Mouse (Mus musculus): Measurements from ENCODE around the gene 9330159F19Rik. TPM values are rescaled to one million over a fixed set of nuclear protein-coding genes. Genes with fewer than 3 reads are reported as not detected.

9330159F19Rik gene
- polyA plus RNA-seq, 1 experiment from 2014 or later, result 2.5 TPM

- H3K4me3 ChIP-seq, result no peak overlapping the region
- peaks cover 13% of the 10 kb centered on the region for H3K4me1 ChIP-seq
- no peak overlapping the region for H3K27ac ChIP-seq
- DNase-seq (ENCODE audit: extremely low spot score, low spot score), result no peak
- H3K27me3 ChIP-seq (ENCODE audit: poor library complexity, severe bottlenecking), result no peaks in the 10 kb centered on the region
- H3K9me3 ChIP-seq, result no peaks in the 10 kb centered on the region
- peaks cover 2% of the 10 kb centered on the region; the same call in 1 of the 2 replicates for H3K36me3 ChIP-seq (replicated peaks)
Observed at GRCm38 (mm10) chr10:29206730-29207129, 4.7 kb upstream of the 9330159F19Rik start.

- no peak overlapping the region for H3K4me3 ChIP-seq
- 59% methylated on average over 3 of the region's 3 CpGs for WGBS
- H3K27ac ChIP-seq, result no peak overlapping the region
- no peaks in the 10 kb centered on the region for H3K9me3 ChIP-seq
- H3K36me3 ChIP-seq (replicated peaks), result no peaks in the 10 kb centered on the region
- H3K4me1 ChIP-seq, result peaks cover 25% of the 10 kb centered on the region
- no peak for DNase-seq (ENCODE audit: extremely low spot score, low spot score)
- H3K27me3 ChIP-seq (ENCODE audit: poor library complexity, severe bottlenecking), result no peaks in the 10 kb centered on the region
Observed at GRCm38 (mm10) chr10:29208735-29209134, 2.7 kb upstream of the 9330159F19Rik start.

- 31% methylated on average over 3 of the region's 3 CpGs for WGBS
Observed at GRCm38 (mm10) chr10:29213534-29214100, 2.2 kb downstream of the 9330159F19Rik start.

GRCm38 (mm10) chr10:29216957-29217356, 5.6 kb downstream of the 9330159F19Rik start:
- WGBS, result 93% methylated on average over 1 of the region's 1 CpGs

More at GRCm38 (mm10) chr10:29213534-29214100, 2.2 kb downstream of the 9330159F19Rik start:
- no peaks in the 10 kb centered on the region for H3K36me3 ChIP-seq (replicated peaks)
- H3K27ac ChIP-seq, result no peak overlapping the region
- no peak overlapping the region for H3K4me3 ChIP-seq
- no peaks in the 10 kb centered on the region for H3K27me3 ChIP-seq (ENCODE audit: poor library complexity, severe bottlenecking)
- H3K4me1 ChIP-seq, result peaks cover 52% of the 10 kb centered on the region
- H3K9me3 ChIP-seq, result no peaks in the 10 kb centered on the region
- no peak for DNase-seq (ENCODE audit: extremely low spot score, low spot score)

GRCm38 (mm10) chr10:29217451-29217850, 6.0 kb downstream of the 9330159F19Rik start:
- peaks cover 8% of the 10 kb centered on the region for H3K36me3 ChIP-seq (replicated peaks)
- H3K4me1 ChIP-seq, result peaks cover 32% of the 10 kb centered on the region
- H3K4me3 ChIP-seq, result no peak overlapping the region
- H3K27ac ChIP-seq, result no peak overlapping the region
- no peaks in the 10 kb centered on the region for H3K27me3 ChIP-seq (ENCODE audit: poor library complexity, severe bottlenecking)
- WGBS, result 77% methylated on average over 2 of the region's 2 CpGs
- no peaks in the 10 kb centered on the region for H3K9me3 ChIP-seq
- DNase-seq (ENCODE audit: extremely low spot score, low spot score), result no peak

More at GRCm38 (mm10) chr10:29216957-29217356, 5.6 kb downstream of the 9330159F19Rik start:
- Histone ChIP-seq H3K36me3 (replicated peaks) (peaks cover 3% of the 10 kb centered on the region), H3K4me3 (no peak overlapping the region), H3K9me3 (no peaks in the 10 kb centered on the region), H3K27ac (no peak overlapping the region), H3K4me1 (peaks cover 36% of the 10 kb centered on the region), H3K27me3 (ENCODE audit: poor library complexity, severe bottlenecking) (no peaks in the 10 kb centered on the region)
- no peak for DNase-seq (ENCODE audit: extremely low spot score, low spot score)

- WGBS, result 90% methylated on average over 4 of the region's 4 CpGs
- H3K9me3 ChIP-seq, result no peaks in the 10 kb centered on the region
- DNase-seq (ENCODE audit: extremely low spot score, low spot score), result no peak
- H3K27ac ChIP-seq, result no peak overlapping the region
- H3K36me3 ChIP-seq (replicated peaks), result peaks cover 43% of the 10 kb centered on the region
- no peaks in the 10 kb centered on the region for H3K27me3 ChIP-seq (ENCODE audit: poor library complexity, severe bottlenecking)
- H3K4me3 ChIP-seq, result no peak overlapping the region
- H3K4me1 ChIP-seq, result peaks cover 6% of the 10 kb centered on the region; the same call in 1 of the 2 replicates
Observed at GRCm38 (mm10) chr10:29225329-29225728, 13.9 kb downstream of the 9330159F19Rik start.

GRCm38 (mm10) chr10:29231208-29231607, 19.8 kb downstream of the 9330159F19Rik start:
- 96% methylated on average over 2 of the region's 2 CpGs for WGBS
- no peak overlapping the region for H3K27ac ChIP-seq
- H3K4me3 ChIP-seq, result no peak overlapping the region
- no peaks in the 10 kb centered on the region for H3K9me3 ChIP-seq
- no peaks in the 10 kb centered on the region for H3K27me3 ChIP-seq (ENCODE audit: poor library complexity, severe bottlenecking)
- H3K4me1 ChIP-seq, result peaks cover 6% of the 10 kb centered on the region; the same call in 1 of the 2 replicates
- peaks cover 10% of the 10 kb centered on the region for H3K36me3 ChIP-seq (replicated peaks)
- DNase-seq (ENCODE audit: extremely low spot score, low spot score), result no peak

Other genes starting within 250 kb of the 9330159F19Rik start
- gene 2310057J18Rik, start 225.3 kb upstream of the 9330159F19Rik start, polyA plus RNA-seq (2016; fragmentation: Nextera tagmentation; extraction: Ambion mirVana), result not detected in 2 replicates
- 9.6 and 10.6 TPM in 2 replicates for gene Soga3, start 67.8 kb upstream of the 9330159F19Rik start, polyA plus RNA-seq (2016; fragmentation: Nextera tagmentation; extraction: Ambion mirVana)
- gene Gm49353, start 12.7 kb upstream of the 9330159F19Rik start, polyA plus RNA-seq (2016; fragmentation: Nextera tagmentation; extraction: Ambion mirVana), result 0.39 and 1.0 TPM in 2 replicates
- 27.8 and 30.5 TPM in 2 replicates for gene Echdc1, start 101.6 kb downstream of the 9330159F19Rik start, polyA plus RNA-seq (2016; fragmentation: Nextera tagmentation; extraction: Ambion mirVana)
- gene Rnf146, start 150.8 kb downstream of the 9330159F19Rik start, polyA plus RNA-seq (2016; fragmentation: Nextera tagmentation; extraction: Ambion mirVana), result 49.2 and 50.1 TPM in 2 replicates